18 mouse cellular contexts compared by ENCODE assay signal in genomic region chr9:77172044-77172443, GRCm38 (mm10).
DNase-seq lines count a peak whose midpoint lies in the region; ATAC-seq and TF ChIP-seq lines count a peak whose summit lies in the region.
"Had no signal": no experiment of that assay in that cellular context is flagged by ENCODE, and none has a peak within 500 bp of the region (broad histone marks: within the 10 kb centered on the region; RNA-seq: fewer than 3 reads in every experiment).

No protein-coding gene starts in this region.

- no peak for ATAC-seq in midbrain, embryonic 16.5 days
- ATAC-seq: inflammation-experienced regulatory T-cells, adult 6 months had no signal

- peak overlapping the region; percentile 38; the same call in 1 of the 2 replicates for H3K27ac ChIP-seq in midbrain, embryonic 10.5 days (replicated peaks)
- no peak overlapping the region for H3K27ac ChIP-seq in midbrain, embryonic 16.5 days (ENCODE audit: low read length)
- no peak overlapping the region for H3K27ac ChIP-seq in embryonic facial prominence, embryonic 10.5 days (replicated peaks)
- H3K27ac ChIP-seq: embryonic facial prominence, embryonic 15.5 days; limb, embryonic 13.5 days; liver, embryonic 14.5 days had no signal

- TF ChIP-seq POLR2A in brain, embryonic 14.5 days (IDR thresholded peaks at IDR 0.05; ENCODE audit: borderline replicate concordance, extremely low read depth, insufficient read depth, insufficient read length, poor library complexity, severe bottlenecking) = no peak

- no peaks in the 10 kb centered on the region for H3K27me3 ChIP-seq in midbrain, embryonic 10.5 days (ENCODE audit: low read depth, poor library complexity, severe bottlenecking)
- H3K27me3 ChIP-seq in midbrain, embryonic 16.5 days (ENCODE audit: control insufficient read depth, insufficient read depth, low read depth, low read length) = no peaks in the 10 kb centered on the region
- no peaks in the 10 kb centered on the region for H3K27me3 ChIP-seq in embryonic facial prominence, embryonic 10.5 days (replicated peaks; ENCODE audit: low read depth, poor library complexity, severe bottlenecking)
- H3K27me3 ChIP-seq: embryonic facial prominence, embryonic 15.5 days; limb, embryonic 13.5 days had no signal

- H3K4me1 ChIP-seq in midbrain, embryonic 10.5 days = peaks cover 9% of the 10 kb centered on the region
- H3K4me1 ChIP-seq in midbrain, embryonic 16.5 days (ENCODE audit: control insufficient read depth, insufficient read depth, low read length) = no peaks in the 10 kb centered on the region
- H3K4me1 ChIP-seq in embryonic facial prominence, embryonic 10.5 days = no peaks in the 10 kb centered on the region
- H3K4me1 ChIP-seq: embryonic facial prominence, embryonic 15.5 days; limb, embryonic 13.5 days had no signal

- H3K4me3 ChIP-seq in midbrain, embryonic 10.5 days = no peak overlapping the region
- no peak overlapping the region for H3K4me3 ChIP-seq in midbrain, embryonic 16.5 days (ENCODE audit: low read depth, low read length)
- no peak overlapping the region for H3K4me3 ChIP-seq in embryonic facial prominence, embryonic 10.5 days
- H3K4me3 ChIP-seq: embryonic facial prominence, embryonic 15.5 days; limb, embryonic 13.5 days had no signal

- peak; percentile 23 for DNase-seq in adrenal gland, adult 2 months
- DNase-seq in adrenal gland, postnatal 14 days = no peak
- peak; percentile 29 for DNase-seq in midbrain, embryonic 10.5 days (ENCODE audit: low spot score)
- DNase-seq in brain, embryonic 14.5 days (ENCODE audit: low read depth) = peak; percentile 23
- DNase-seq in lung, postnatal 4 days = peak; percentile 6 to 17
- no peak for DNase-seq in right cerebral cortex, adult 18-20 months
- DNase-seq in embryonic facial prominence, embryonic 10.5 days (ENCODE audit: low spot score) = no peak
- DNase-seq: cerebellum, adult 9-10 months; heart, adult 11 months; kidney, adult 8-10 months; kidney, postnatal 36 days; right cerebral cortex, postnatal 4 days; thymus, postnatal 25 days had no signal

- no peak overlapping the region for H3K4me2 ChIP-seq in midbrain, embryonic 16.5 days (ENCODE audit: low read length)
- H3K4me2 ChIP-seq: embryonic facial prominence, embryonic 15.5 days; limb, embryonic 13.5 days had no signal

- no peaks in the 10 kb centered on the region for H3K9me3 ChIP-seq in midbrain, embryonic 10.5 days (replicated peaks)
- no peaks in the 10 kb centered on the region for H3K9me3 ChIP-seq in midbrain, embryonic 16.5 days (replicated peaks; ENCODE audit: control insufficient read depth, low read length, poor library complexity, severe bottlenecking)
- no peaks in the 10 kb centered on the region for H3K9me3 ChIP-seq in embryonic facial prominence, embryonic 10.5 days
- H3K9me3 ChIP-seq: embryonic facial prominence, embryonic 15.5 days; limb, embryonic 13.5 days had no signal

- TF ChIP-seq CTCF in brain, embryonic 14.5 days (IDR thresholded peaks at IDR 0.05; ENCODE audit: borderline replicate concordance, extremely low read depth, insufficient read depth, insufficient read length) = no peak

- no peak overlapping the region for H3K9ac ChIP-seq in midbrain, embryonic 16.5 days (ENCODE audit: low read depth, low read length)
- H3K9ac ChIP-seq: embryonic facial prominence, embryonic 15.5 days; limb, embryonic 13.5 days; liver, embryonic 14.5 days had no signal

- 36% methylated on average over 5 of the region's 5 CpGs for WGBS in midbrain, embryonic 10.5 days
- 24% methylated on average over 5 of the region's 5 CpGs for WGBS in midbrain, embryonic 16.5 days
- 76% methylated on average over 5 of the region's 5 CpGs for WGBS in embryonic facial prominence, embryonic 10.5 days

- H3K36me3 ChIP-seq in midbrain, embryonic 10.5 days = no peaks in the 10 kb centered on the region
- no peaks in the 10 kb centered on the region for H3K36me3 ChIP-seq in midbrain, embryonic 16.5 days (ENCODE audit: control insufficient read depth, insufficient read depth, low read length)
- H3K36me3 ChIP-seq in embryonic facial prominence, embryonic 10.5 days (replicated peaks) = no peaks in the 10 kb centered on the region
- H3K36me3 ChIP-seq: embryonic facial prominence, embryonic 15.5 days; limb, embryonic 13.5 days had no signal

Comparison
In these comparisons a context has a peak if more than half of its experiments do, and no peak if none do; other contexts are left out.
1. DNase-seq: peak in adrenal gland, adult 2 months (single experiment), midbrain, embryonic 10.5 days (single experiment), brain, embryonic 14.5 days (single experiment) and lung, postnatal 4 days (2 of 2); none in adrenal gland, postnatal 14 days (single experiment), right cerebral cortex, adult 18-20 months (single experiment) and embryonic facial prominence, embryonic 10.5 days (single experiment).